In genomic region chr11:62023494-62024233, GRCm38 (mm10) we compare ENCODE assay signal across 10 mouse cellular contexts.
DNase-seq lines count a peak whose midpoint lies in the region; ATAC-seq and TF ChIP-seq lines count a peak whose summit lies in the region.
"Had no signal": no experiment of that assay in that cellular context is flagged by ENCODE, and none has a peak within 500 bp of the region (broad histone marks: within the 10 kb centered on the region; RNA-seq: fewer than 3 reads in every experiment).

No protein-coding gene starts in this region.

- peaks cover 72% of the 10 kb centered on the region for H3K4me1 ChIP-seq in cerebellum, adult 2 months (ENCODE audit: control insufficient read depth, insufficient read depth, low read length)
- no peaks in the 10 kb centered on the region for H3K4me1 ChIP-seq in kidney, embryonic 14.5 days (ENCODE audit: control insufficient read depth, insufficient read depth, low read length)
- peaks cover 12% of the 10 kb centered on the region; the same call in 1 of the 2 replicates for H3K4me1 ChIP-seq in brown adipose tissue, adult 24 weeks (ENCODE audit: control insufficient read depth, insufficient read depth, insufficient read length, low read length)
- H3K4me1 ChIP-seq in hindbrain, embryonic 15.5 days (replicated peaks) = peaks cover 19% of the 10 kb centered on the region

- no peak overlapping the region for H3K9ac ChIP-seq in kidney, embryonic 14.5 days (ENCODE audit: low read depth, low read length)
- no peak overlapping the region for H3K9ac ChIP-seq in hindbrain, embryonic 15.5 days

- H3K27me3 ChIP-seq in cerebellum, adult 2 months (ENCODE audit: control insufficient read depth, insufficient read depth, low read length) = no peaks in the 10 kb centered on the region
- no peaks in the 10 kb centered on the region for H3K27me3 ChIP-seq in kidney, embryonic 14.5 days (ENCODE audit: control insufficient read depth, insufficient read depth, low read length)
- no peaks in the 10 kb centered on the region; the same call in 1 of the 2 replicates for H3K27me3 ChIP-seq in hindbrain, embryonic 15.5 days
- H3K27me3 ChIP-seq: megakaryocyte, embryonic 14.5 days; Patski had no signal

- peak overlapping the region; percentile 98 for H3K27ac ChIP-seq in cerebellum, adult 2 months (ENCODE audit: insufficient read depth, low read length)
- peak overlapping the region; percentile 49; the same call in 1 of the 2 replicates for H3K27ac ChIP-seq in kidney, embryonic 14.5 days (ENCODE audit: low read depth, low read length)
- peak overlapping the region; percentile 74 for H3K27ac ChIP-seq in brown adipose tissue, adult 24 weeks (replicated peaks; ENCODE audit: low read depth, low read length)
- peak overlapping the region; percentile 54; the same call in 1 of the 2 replicates for H3K27ac ChIP-seq in hindbrain, embryonic 15.5 days (replicated peaks)

- no peak for TF ChIP-seq POLR2A in cerebellum, adult 2 months (IDR thresholded peaks at IDR 0.05; ENCODE audit: borderline replicate concordance, insufficient read depth, low read length)

- no peak for TF ChIP-seq CTCF in cerebellum, adult 2 months (IDR thresholded peaks at IDR 0.05; ENCODE audit: borderline replicate concordance, insufficient read depth, low read depth, low read length)

- no peak for ATAC-seq in kidney, embryonic 14.5 days (ENCODE audit: low FRiP score, low TSS enrichment)
- ATAC-seq in hindbrain, embryonic 15.5 days (ENCODE audit: low FRiP score, low read depth) = no peak

- DNase-seq in cerebellum, adult 2 months = peak in 1 of 2 experiments; percentile 43
- no peak for DNase-seq in cerebellum, adult 11 months
- no peak for DNase-seq in kidney, postnatal 14 days
- DNase-seq in natural killer cell, adult 2 months (ENCODE audit: low spot score in 2 of 2) = no peak
- no peak for DNase-seq in embryo, embryonic 10.5 days (ENCODE audit: low spot score)

- H3K36me3 ChIP-seq in kidney, embryonic 14.5 days (ENCODE audit: control insufficient read depth, insufficient read depth, low read length) = no peaks in the 10 kb centered on the region
- H3K36me3 ChIP-seq in hindbrain, embryonic 15.5 days = no peaks in the 10 kb centered on the region

- H3K4me3 ChIP-seq in cerebellum, adult 2 months (replicated peaks; ENCODE audit: insufficient read depth, low read depth, low read length) = no peak overlapping the region
- H3K4me3 ChIP-seq in kidney, embryonic 14.5 days (ENCODE audit: low read length) = no peak overlapping the region
- no peak overlapping the region for H3K4me3 ChIP-seq in brown adipose tissue, adult 24 weeks (ENCODE audit: insufficient read depth, low read depth, low read length)
- no peak overlapping the region for H3K4me3 ChIP-seq in hindbrain, embryonic 15.5 days

- WGBS in cerebellum, adult 2 months = 50% methylated on average over 12 of the region's 12 CpGs
- 82% methylated on average over 12 of the region's 12 CpGs for WGBS in kidney, embryonic 14.5 days
- WGBS in hindbrain, embryonic 15.5 days = 82% methylated on average over 12 of the region's 12 CpGs

- H3K4me2 ChIP-seq in kidney, embryonic 14.5 days (replicated peaks; ENCODE audit: low read depth, low read length) = no peak overlapping the region
- no peak overlapping the region for H3K4me2 ChIP-seq in hindbrain, embryonic 15.5 days

- H3K9me3 ChIP-seq in kidney, embryonic 14.5 days (ENCODE audit: control insufficient read depth, low read length) = no peaks in the 10 kb centered on the region
- no peaks in the 10 kb centered on the region for H3K9me3 ChIP-seq in hindbrain, embryonic 15.5 days
- H3K9me3 ChIP-seq: megakaryocyte, embryonic 14.5 days had no signal
